Mouse (Mus musculus): ENCODE data around the gene Krtap19-1. TPM values are rescaled to one million over a fixed set of nuclear protein-coding genes. Genes with fewer than 3 reads are reported as not detected.

The Krtap19-1 gene
- polyA plus RNA-seq, 1 experiment: not detected

DNA sequence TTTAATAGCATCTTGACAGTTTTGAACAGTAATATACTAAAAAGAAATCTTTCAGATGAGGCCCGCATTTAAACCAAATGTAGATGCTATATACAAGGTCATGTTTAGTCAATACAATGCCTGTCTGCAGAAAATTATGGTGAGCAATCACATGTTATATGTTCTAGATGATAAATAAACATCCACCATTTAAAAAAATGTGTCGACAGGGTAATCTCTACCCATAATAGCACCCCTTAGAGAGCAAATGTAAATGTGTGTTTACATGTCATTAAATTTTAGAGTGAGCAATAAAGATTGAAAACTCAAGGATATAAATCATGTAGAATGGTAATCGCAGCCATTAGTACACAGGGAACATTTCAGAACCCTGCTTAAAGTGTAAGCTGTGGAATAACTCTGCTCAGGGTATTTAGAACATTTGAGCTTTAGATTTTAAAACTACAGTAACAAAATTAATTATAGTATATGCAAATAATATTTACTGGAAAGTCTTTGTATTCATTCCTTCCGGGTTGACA is 4.3 kb downstream of the Krtap19-1 start:
- H3K9ac ChIP-seq (ENCODE audit: low read depth, poor library complexity, severe bottlenecking): no peak overlapping the region
- TF ChIP-seq EP300 (IDR thresholded peaks at IDR 0.05; ENCODE audit: insufficient read depth, low read depth, low read length) (no peak), POLR2A (IDR thresholded peaks at IDR 0.05; ENCODE audit: insufficient read depth, low read length) (no peak), CTCF (IDR thresholded peaks at IDR 0.05; ENCODE audit: low read depth, low read length) (no peak)

DNA sequence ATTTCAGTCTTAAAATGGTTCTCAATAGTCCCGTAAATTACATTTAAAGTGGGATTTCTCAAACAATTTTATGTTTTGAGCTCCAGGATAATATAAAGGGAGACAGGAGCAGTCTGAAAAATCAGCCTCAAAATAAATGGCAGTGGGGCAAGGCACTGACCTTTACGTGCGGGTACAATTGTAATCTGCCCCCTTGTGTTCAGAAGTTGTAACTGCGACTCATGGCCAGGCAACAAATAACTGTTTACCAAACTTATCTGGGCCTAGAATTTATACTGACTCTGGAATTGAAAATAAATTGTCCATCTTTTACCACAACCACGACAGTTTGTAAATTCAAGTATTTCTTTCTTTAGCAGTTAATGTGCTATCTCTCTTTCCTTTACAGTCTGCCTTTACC is 17.8 kb downstream of the Krtap19-1 start:
- no peaks in the 10 kb centered on the region for H3K36me3 ChIP-seq (ENCODE audit: control insufficient read depth, insufficient read depth, low read length, poor library complexity, severe bottlenecking)
- TF ChIP-seq CTCF (IDR thresholded peaks at IDR 0.05; ENCODE audit: low read depth, low read length) (peak; percentile 40), EP300 (IDR thresholded peaks at IDR 0.05; ENCODE audit: insufficient read depth, low read depth, low read length) (no peak)
- H3K27me3 ChIP-seq (ENCODE audit: control insufficient read depth, insufficient read depth, low read length, poor library complexity, severe bottlenecking): no peaks in the 10 kb centered on the region
- H3K4me1 ChIP-seq (ENCODE audit: control insufficient read depth, insufficient read depth, low read length): no peaks in the 10 kb centered on the region
- H3K27ac ChIP-seq (ENCODE audit: insufficient read depth, low read length): no peak overlapping the region
- no peaks in the 10 kb centered on the region for H3K9me3 ChIP-seq (replicated peaks; ENCODE audit: control insufficient read depth, insufficient read depth, low read length, poor library complexity, severe bottlenecking)
- no peak overlapping the region for H3K4me3 ChIP-seq (ENCODE audit: low read depth, low read length)
- no peak overlapping the region for H3K9ac ChIP-seq (ENCODE audit: low read depth, poor library complexity, severe bottlenecking)

More for the DNA sequence above, 4.3 kb downstream of the Krtap19-1 start:
- no peaks in the 10 kb centered on the region for H3K27me3 ChIP-seq (ENCODE audit: control insufficient read depth, insufficient read depth, low read length, poor library complexity, severe bottlenecking)
- H3K9me3 ChIP-seq (replicated peaks; ENCODE audit: control insufficient read depth, insufficient read depth, low read length, poor library complexity, severe bottlenecking): no peaks in the 10 kb centered on the region
- no peaks in the 10 kb centered on the region for H3K36me3 ChIP-seq (ENCODE audit: control insufficient read depth, insufficient read depth, low read length, poor library complexity, severe bottlenecking)
- no peaks in the 10 kb centered on the region for H3K4me1 ChIP-seq (ENCODE audit: control insufficient read depth, insufficient read depth, low read length)
- no peak overlapping the region for H3K4me3 ChIP-seq (ENCODE audit: low read depth, low read length)
- no peak overlapping the region for H3K27ac ChIP-seq (ENCODE audit: insufficient read depth, low read length)

- H3K27me3 ChIP-seq (ENCODE audit: control insufficient read depth, insufficient read depth, low read length, poor library complexity, severe bottlenecking): no peaks in the 10 kb centered on the region
- no peak overlapping the region for H3K4me3 ChIP-seq (ENCODE audit: low read depth, low read length)
- TF ChIP-seq CTCF (IDR thresholded peaks at IDR 0.05; ENCODE audit: low read depth, low read length): no peak
- no peak for TF ChIP-seq EP300 (IDR thresholded peaks at IDR 0.05; ENCODE audit: insufficient read depth, low read depth, low read length)
- TF ChIP-seq POLR2A (IDR thresholded peaks at IDR 0.05; ENCODE audit: insufficient read depth, low read length): no peak
- H3K27ac ChIP-seq (ENCODE audit: insufficient read depth, low read length): no peak overlapping the region
- H3K9ac ChIP-seq (ENCODE audit: low read depth, poor library complexity, severe bottlenecking): no peak overlapping the region
- H3K36me3 ChIP-seq (ENCODE audit: control insufficient read depth, insufficient read depth, low read length, poor library complexity, severe bottlenecking): no peaks in the 10 kb centered on the region
- no peaks in the 10 kb centered on the region for H3K4me1 ChIP-seq (ENCODE audit: control insufficient read depth, insufficient read depth, low read length)
- H3K9me3 ChIP-seq (replicated peaks; ENCODE audit: control insufficient read depth, insufficient read depth, low read length, poor library complexity, severe bottlenecking): no peaks in the 10 kb centered on the region
Measured at GRCm38 (mm10) chr16:88848558-88848957, 20.7 kb downstream of the Krtap19-1 start.

DNA sequence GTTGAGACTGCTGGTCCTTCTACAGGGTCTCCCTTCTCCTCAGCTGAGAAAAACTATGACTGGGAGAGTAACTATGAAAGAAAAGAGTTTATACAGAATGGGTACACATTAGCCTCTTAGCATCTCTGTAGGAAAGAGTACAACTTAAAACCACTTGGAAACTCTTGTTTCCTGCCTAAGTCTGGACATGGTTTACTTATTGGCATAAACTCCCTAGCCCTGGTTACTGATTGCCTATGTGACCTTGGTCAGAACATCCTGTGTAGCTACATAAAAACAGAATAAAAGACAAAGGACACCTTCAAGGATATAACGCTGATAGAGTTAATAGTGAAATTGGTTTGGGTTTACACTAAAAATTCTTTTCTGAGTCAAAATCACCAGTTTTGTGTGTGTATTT is 21.8 kb downstream of the Krtap19-1 start:
- no peak overlapping the region for H3K9ac ChIP-seq (ENCODE audit: low read depth, poor library complexity, severe bottlenecking)
- TF ChIP-seq POLR2A (IDR thresholded peaks at IDR 0.05; ENCODE audit: insufficient read depth, low read length) (no peak), CTCF (IDR thresholded peaks at IDR 0.05; ENCODE audit: low read depth, low read length) (no peak), EP300 (IDR thresholded peaks at IDR 0.05; ENCODE audit: insufficient read depth, low read depth, low read length) (no peak)
- no peak overlapping the region for H3K4me3 ChIP-seq (ENCODE audit: low read depth, low read length)
- H3K27me3 ChIP-seq (ENCODE audit: control insufficient read depth, insufficient read depth, low read length, poor library complexity, severe bottlenecking): no peaks in the 10 kb centered on the region
- H3K4me1 ChIP-seq (ENCODE audit: control insufficient read depth, insufficient read depth, low read length): no peaks in the 10 kb centered on the region
- no peaks in the 10 kb centered on the region for H3K36me3 ChIP-seq (ENCODE audit: control insufficient read depth, insufficient read depth, low read length, poor library complexity, severe bottlenecking)
- no peak overlapping the region for H3K27ac ChIP-seq (ENCODE audit: insufficient read depth, low read length)
- no peaks in the 10 kb centered on the region for H3K9me3 ChIP-seq (replicated peaks; ENCODE audit: control insufficient read depth, insufficient read depth, low read length, poor library complexity, severe bottlenecking)

GRCm38 (mm10) chr16:88826978-88827377 is 42.2 kb downstream of the Krtap19-1 start:
- Histone ChIP-seq H3K9me3 (replicated peaks; ENCODE audit: control insufficient read depth, insufficient read depth, low read length, poor library complexity, severe bottlenecking) (no peaks in the 10 kb centered on the region), H3K36me3 (ENCODE audit: control insufficient read depth, insufficient read depth, low read length, poor library complexity, severe bottlenecking) (no peaks in the 10 kb centered on the region), H3K27me3 (ENCODE audit: control insufficient read depth, insufficient read depth, low read length, poor library complexity, severe bottlenecking) (no peaks in the 10 kb centered on the region), H3K4me3 (ENCODE audit: low read depth, low read length) (no peak overlapping the region), H3K4me1 (ENCODE audit: control insufficient read depth, insufficient read depth, low read length) (peaks cover 1% of the 10 kb centered on the region), H3K27ac (ENCODE audit: insufficient read depth, low read length) (no peak overlapping the region), H3K9ac (ENCODE audit: low read depth, poor library complexity, severe bottlenecking) (no peak overlapping the region)
- TF ChIP-seq POLR2A (IDR thresholded peaks at IDR 0.05; ENCODE audit: insufficient read depth, low read length) (no peak), CTCF (IDR thresholded peaks at IDR 0.05; ENCODE audit: low read depth, low read length) (no peak), EP300 (IDR thresholded peaks at IDR 0.05; ENCODE audit: insufficient read depth, low read depth, low read length) (no peak)

GRCm38 (mm10) chr16:88826095-88826652 is 43.0 kb downstream of the Krtap19-1 start, which contains the start of gene Krtap14:
Gene Krtap14 (minus strand): TSS chr16:88826145.
- no peaks in the 10 kb centered on the region for H3K9me3 ChIP-seq (replicated peaks; ENCODE audit: control insufficient read depth, insufficient read depth, low read length, poor library complexity, severe bottlenecking)
- H3K27me3 ChIP-seq (ENCODE audit: control insufficient read depth, insufficient read depth, low read length, poor library complexity, severe bottlenecking): no peaks in the 10 kb centered on the region
- no peak within 1 kb of the TSS for H3K27ac ChIP-seq (ENCODE audit: insufficient read depth, low read length)
- no peaks in the 10 kb centered on the region for H3K36me3 ChIP-seq (ENCODE audit: control insufficient read depth, insufficient read depth, low read length, poor library complexity, severe bottlenecking)
- H3K4me1 ChIP-seq (ENCODE audit: control insufficient read depth, insufficient read depth, low read length): peaks cover 1% of the 10 kb centered on the region
- H3K4me3 ChIP-seq (ENCODE audit: low read depth, low read length): no peak within 1 kb of the TSS
- no peak for TF ChIP-seq EP300 (IDR thresholded peaks at IDR 0.05; ENCODE audit: insufficient read depth, low read depth, low read length)
- no peak for TF ChIP-seq CTCF (IDR thresholded peaks at IDR 0.05; ENCODE audit: low read depth, low read length)
- TF ChIP-seq POLR2A (IDR thresholded peaks at IDR 0.05; ENCODE audit: insufficient read depth, low read length): no peak
- no peak within 1 kb of the TSS for H3K9ac ChIP-seq (ENCODE audit: low read depth, poor library complexity, severe bottlenecking)
